Mouse (Mus musculus): ENCODE measurements around the gene Ntn1.

GRCm38 (mm10) chr11:68270730-68271467 is 129.7 kb downstream of the Ntn1 start:
- TF ChIP-seq CTCF (IDR thresholded peaks at IDR 0.05; ENCODE audit: low read depth, low read length) = no peak
- TF ChIP-seq POLR2A (IDR thresholded peaks at IDR 0.05; ENCODE audit: borderline replicate concordance, low read depth, low read length) = no peak

Measured in bone marrow macrophage, adult 2 months (primary cell).